16 mouse cellular contexts compared by ENCODE assay signal in the genomic region with DNA sequence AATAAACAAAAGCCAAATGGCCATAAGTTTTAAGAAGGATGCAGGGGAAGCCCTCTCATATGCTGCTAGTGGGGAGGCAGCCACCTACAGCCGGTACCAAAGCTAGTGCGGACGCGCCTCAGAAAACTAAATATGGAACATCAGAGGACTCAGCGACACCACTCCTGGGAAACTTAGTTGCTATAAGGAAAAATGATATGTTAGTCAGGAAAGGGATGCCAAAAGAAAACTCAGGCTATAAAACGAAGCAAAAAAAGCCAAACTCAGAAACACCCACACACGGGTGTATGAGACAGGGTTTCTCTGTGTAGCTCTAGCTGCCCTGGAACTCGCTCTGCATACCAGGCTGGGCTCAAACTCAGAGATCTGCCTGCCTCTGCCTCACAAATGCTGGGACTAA.
"Had no signal": no experiment of that assay in that cellular context is flagged by ENCODE, and none has a peak within 500 bp of the region (broad histone marks: within the 10 kb centered on the region; RNA-seq: fewer than 3 reads in every experiment).

No protein-coding gene starts in this region.

- DNase-seq: gastrocnemius, adult 2 months; gastrocnemius, postnatal 10 days; gastrocnemius, postnatal 25 days; heart, adult 18-20 months; heart, postnatal 10 days; heart, postnatal 4 days; kidney, adult 18-20 months; kidney, adult 8-10 months; kidney, postnatal 10 days; kidney, postnatal 25 days; kidney, postnatal 4 days; liver; liver, embryonic 13.5 days had no signal

- ATAC-seq: hindbrain, embryonic 16.5 days; inflammation-experienced regulatory T-cells, adult 6 months; intestine, embryonic 16.5 days had no signal
